Mouse (Mus musculus): Measurements from ENCODE around the gene Atm.

GRCm38 (mm10) chr9:53537336-53537965 lies 911 bp upstream of the Atm start:
- no peak for TF ChIP-seq CTCF (IDR thresholded peaks at IDR 0.05)
- TF ChIP-seq EP300 (IDR thresholded peaks at IDR 0.05), result no peak
